ENCODE assay signal across 20 mouse cellular contexts in genomic region chr11:111347562-111347961, GRCm38 (mm10).
DNase-seq lines count a peak whose midpoint lies in the region; ATAC-seq and TF ChIP-seq lines count a peak whose summit lies in the region.
"Had no signal": no experiment of that assay in that cellular context is flagged by ENCODE, and none has a peak within 500 bp of the region (broad histone marks: within the 10 kb centered on the region; RNA-seq: fewer than 3 reads in every experiment).

No protein-coding gene starts in this region.

- H3K9me3 ChIP-seq in stomach, embryonic 14.5 days (ENCODE audit: control insufficient read depth, low read depth, low read length), result no peaks in the 10 kb centered on the region
- no peaks in the 10 kb centered on the region for H3K9me3 ChIP-seq in stomach, postnatal 0 days (ENCODE audit: control insufficient read depth, low read length)
- H3K9me3 ChIP-seq in embryonic facial prominence, embryonic 10.5 days, result no peaks in the 10 kb centered on the region
- H3K9me3 ChIP-seq in kidney, postnatal 0 days (replicated peaks; ENCODE audit: low read length), result no peaks in the 10 kb centered on the region
- H3K9me3 ChIP-seq: neural tube, embryonic 15.5 days had no signal

- H3K36me3 ChIP-seq in stomach, embryonic 14.5 days (ENCODE audit: control insufficient read depth, insufficient read depth, low read length), result no peaks in the 10 kb centered on the region
- H3K36me3 ChIP-seq in stomach, postnatal 0 days (ENCODE audit: control insufficient read depth, insufficient read depth, low read length), result no peaks in the 10 kb centered on the region
- H3K36me3 ChIP-seq in embryonic facial prominence, embryonic 10.5 days (replicated peaks), result no peaks in the 10 kb centered on the region
- no peaks in the 10 kb centered on the region for H3K36me3 ChIP-seq in kidney, postnatal 0 days (ENCODE audit: insufficient read depth, low read length)
- H3K36me3 ChIP-seq: neural tube, embryonic 15.5 days had no signal

- no peak overlapping the region for H3K9ac ChIP-seq in stomach, embryonic 14.5 days (replicated peaks; ENCODE audit: low read depth, low read length)
- H3K9ac ChIP-seq in stomach, postnatal 0 days (ENCODE audit: low read length), result no peak overlapping the region
- no peak overlapping the region for H3K9ac ChIP-seq in kidney, postnatal 0 days (ENCODE audit: low read depth, low read length)
- H3K9ac ChIP-seq: neural tube, embryonic 15.5 days had no signal

- 22% methylated on average over 1 of the region's 1 CpGs for WGBS in stomach, embryonic 14.5 days
- WGBS in stomach, postnatal 0 days, result 33% methylated on average over 1 of the region's 1 CpGs
- WGBS in embryonic facial prominence, embryonic 10.5 days, result 31% methylated on average over 1 of the region's 1 CpGs
- WGBS in kidney, postnatal 0 days, result 15% methylated on average over 1 of the region's 1 CpGs

- H3K4me3 ChIP-seq in stomach, embryonic 14.5 days (ENCODE audit: low read depth, low read length), result no peak overlapping the region
- H3K4me3 ChIP-seq in stomach, postnatal 0 days (ENCODE audit: low read depth, low read length), result no peak overlapping the region
- H3K4me3 ChIP-seq in embryonic facial prominence, embryonic 10.5 days, result no peak overlapping the region
- no peak overlapping the region for H3K4me3 ChIP-seq in kidney, postnatal 0 days (replicated peaks; ENCODE audit: low read depth, low read length)
- H3K4me3 ChIP-seq: gastrocnemius, adult 2 months; heart, adult 2 months; neural tube, embryonic 15.5 days had no signal

- H3K4me2 ChIP-seq in stomach, embryonic 14.5 days (replicated peaks; ENCODE audit: low read depth, low read length), result no peak overlapping the region
- no peak overlapping the region for H3K4me2 ChIP-seq in stomach, postnatal 0 days (replicated peaks; ENCODE audit: low read depth)
- H3K4me2 ChIP-seq in kidney, postnatal 0 days (ENCODE audit: low read length), result no peak overlapping the region
- H3K4me2 ChIP-seq: midbrain, embryonic 11.5 days; neural tube, embryonic 15.5 days had no signal

- no peak for TF ChIP-seq CTCF in stomach, postnatal 0 days (IDR thresholded peaks at IDR 0.05; ENCODE audit: low read depth)
- no peak for TF ChIP-seq CTCF in kidney, postnatal 0 days (IDR thresholded peaks at IDR 0.05; ENCODE audit: low read depth)

- H3K27me3 ChIP-seq in stomach, embryonic 14.5 days (ENCODE audit: control insufficient read depth, insufficient read depth, low read length), result no peaks in the 10 kb centered on the region
- H3K27me3 ChIP-seq in stomach, postnatal 0 days (ENCODE audit: control insufficient read depth, insufficient read depth, low read length), result no peaks in the 10 kb centered on the region
- H3K27me3 ChIP-seq in embryonic facial prominence, embryonic 10.5 days (replicated peaks; ENCODE audit: low read depth, poor library complexity, severe bottlenecking), result no peaks in the 10 kb centered on the region
- no peaks in the 10 kb centered on the region for H3K27me3 ChIP-seq in kidney, postnatal 0 days (ENCODE audit: insufficient read depth, low read length)
- H3K27me3 ChIP-seq: neural tube, embryonic 15.5 days had no signal

- no peaks in the 10 kb centered on the region for H3K4me1 ChIP-seq in stomach, embryonic 14.5 days (ENCODE audit: control insufficient read depth, insufficient read depth, low read length)
- no peaks in the 10 kb centered on the region for H3K4me1 ChIP-seq in stomach, postnatal 0 days (replicated peaks; ENCODE audit: control insufficient read depth, insufficient read depth)
- 0 out of 2 replicates have a peak, but pooled peaks cover 4% of the 10 kb centered on the region for H3K4me1 ChIP-seq in embryonic facial prominence, embryonic 10.5 days
- no peaks in the 10 kb centered on the region for H3K4me1 ChIP-seq in kidney, postnatal 0 days (replicated peaks; ENCODE audit: insufficient read depth, low read length)
- H3K4me1 ChIP-seq: neural tube, embryonic 15.5 days had no signal

- DNase-seq in stomach, postnatal 0 days (ENCODE audit: low spot score), result no peak
- peak; percentile 15 for DNase-seq in embryonic facial prominence, embryonic 10.5 days (ENCODE audit: low spot score)
- peak; percentile 8 for DNase-seq in kidney, postnatal 0 days (ENCODE audit: low spot score)
- no peak for DNase-seq in frontal cortex, adult 2 months (ENCODE audit: extremely low spot score in 1 of 2, low spot score in 1 of 2)
- DNase-seq in gastrocnemius, adult 18-20 months (ENCODE audit: low spot score), result no peak
- no peak for DNase-seq in right cerebral cortex, postnatal 36 days (ENCODE audit: low spot score in 2 of 2)
- DNase-seq: adrenal gland, postnatal 36 days; cerebellum, postnatal 14 days; gastrocnemius, adult 2 months; heart, adult 2 months; liver; lung, adult 18-20 months; lung, postnatal 36 days; right cerebral cortex, adult 18-20 months had no signal

- no peak for TF ChIP-seq EP300 in stomach, postnatal 0 days (optimal IDR thresholded peaks at IDR 0.05)

- ATAC-seq in stomach, embryonic 14.5 days (ENCODE audit: insufficient number of reproducible peaks, insufficient read depth, low FRiP score, low read depth), result peak; percentile 46; the same call in 1 of the 2 replicates
- ATAC-seq in stomach, postnatal 0 days (ENCODE audit: low FRiP score, low TSS enrichment), result no peak
- ATAC-seq in kidney, postnatal 0 days (replicated peaks; ENCODE audit: low FRiP score, low read depth), result peak; percentile 66
- ATAC-seq: activated CD4-positive, CD25-positive, alpha-beta regulatory T cell, adult 4 months; CD4-positive, CD25-positive, alpha-beta regulatory T cell, adult 4 months; forebrain, embryonic 14.5 days had no signal

- no peak overlapping the region for H3K27ac ChIP-seq in stomach, embryonic 14.5 days (ENCODE audit: low read length)
- H3K27ac ChIP-seq in stomach, postnatal 0 days (replicated peaks), result no peak overlapping the region
- H3K27ac ChIP-seq in embryonic facial prominence, embryonic 10.5 days (replicated peaks), result no peak overlapping the region
- H3K27ac ChIP-seq in kidney, postnatal 0 days, result no peak overlapping the region
- H3K27ac ChIP-seq: gastrocnemius, adult 2 months; heart, adult 2 months; neural tube, embryonic 15.5 days had no signal

Comparison
In these comparisons a context has a peak if more than half of its experiments do, and no peak if none do; other contexts are left out.
1. DNase-seq: peak in embryonic facial prominence, embryonic 10.5 days (single experiment) and kidney, postnatal 0 days (single experiment); none in stomach, postnatal 0 days (single experiment), frontal cortex, adult 2 months (0 of 2), gastrocnemius, adult 18-20 months (single experiment) and right cerebral cortex, postnatal 36 days (0 of 2).